Mouse (Mus musculus): ENCODE data around the gene Glb1.

GRCm38 (mm10) chr9:114399680-114400079 is 1.2 kb upstream of the Glb1 start:
- TF ChIP-seq POLR2A (IDR thresholded peaks at IDR 0.05; ENCODE audit: control insufficient read depth, low read depth, low read length) = no peak
- TF ChIP-seq CTCF (IDR thresholded peaks at IDR 0.05; ENCODE audit: control insufficient read depth, insufficient read depth, insufficient replicate concordance, low read depth, low read length) = no peak
